Mouse (Mus musculus): ENCODE measurements around the gene Tox2. TPM values are rescaled to one million over a fixed set of nuclear protein-coding genes. Genes with fewer than 3 reads are reported as not detected.

Tox2 gene
- polyA plus RNA-seq, 1 experiment from 2014 or later = 1.8 TPM

DNA sequence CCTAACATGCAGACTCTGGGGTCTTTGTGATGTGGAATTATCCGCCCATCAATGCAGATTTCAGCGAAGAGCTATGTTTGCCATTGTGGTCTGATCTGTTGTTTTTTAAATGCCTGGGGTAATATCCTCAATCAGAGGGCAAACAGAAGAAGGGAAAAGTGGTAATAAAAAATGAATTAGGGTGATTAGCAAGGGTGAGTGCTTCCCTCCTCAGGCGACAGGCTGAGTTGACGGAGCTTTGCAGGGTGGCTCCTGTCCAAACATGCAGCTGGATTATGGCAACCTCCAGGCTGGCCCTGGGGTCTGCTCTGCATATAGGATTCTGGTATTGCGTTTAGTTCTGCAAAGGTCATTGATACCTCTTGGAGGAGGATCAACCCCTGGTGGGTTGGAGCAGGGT, 16.5 kb downstream of the Tox2 start:
- no peak overlapping the region for H3K27ac ChIP-seq (ENCODE audit: low read length)
- WGBS = 28% methylated on average over 5 of the region's 5 CpGs
- peaks cover 29% of the 10 kb centered on the region for H3K27me3 ChIP-seq (ENCODE audit: insufficient read depth, low read length)
- no peak overlapping the region for H3K9ac ChIP-seq (replicated peaks; ENCODE audit: low read length)
- no peak for ATAC-seq (ENCODE audit: low FRiP score, low TSS enrichment)
- H3K9me3 ChIP-seq (ENCODE audit: low read length) = no peaks in the 10 kb centered on the region
- no peaks in the 10 kb centered on the region for H3K4me1 ChIP-seq (ENCODE audit: insufficient read depth, low read length)
- no peaks in the 10 kb centered on the region for H3K36me3 ChIP-seq (ENCODE audit: insufficient read depth, low read length)
- no peak overlapping the region for H3K4me2 ChIP-seq (replicated peaks; ENCODE audit: low read depth, low read length)
- no peak overlapping the region for H3K4me3 ChIP-seq (ENCODE audit: low read length)

DNA sequence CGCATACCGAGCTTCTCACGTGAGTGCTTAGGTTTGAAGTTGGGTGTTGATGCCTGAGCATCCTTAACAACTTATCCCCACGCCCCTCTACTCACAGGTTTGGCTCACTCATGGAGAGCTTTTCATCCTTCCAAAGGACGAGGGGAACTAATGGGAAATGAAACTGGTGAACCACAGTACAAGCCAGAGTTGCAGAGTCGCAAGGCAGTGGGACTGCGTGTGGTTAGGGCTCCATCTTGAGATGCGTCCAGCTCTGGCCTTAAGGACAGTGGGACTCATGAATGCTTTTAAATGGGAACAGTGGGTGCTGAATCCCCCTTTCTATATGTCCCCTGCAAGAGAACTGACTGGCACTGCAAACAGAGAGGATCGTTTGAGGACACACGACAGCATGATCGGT, 17.8 kb downstream of the Tox2 start:
- ATAC-seq (ENCODE audit: low FRiP score, low TSS enrichment) = no peak
- Histone ChIP-seq H3K4me1 (ENCODE audit: insufficient read depth, low read length) (no peaks in the 10 kb centered on the region), H3K36me3 (ENCODE audit: insufficient read depth, low read length) (no peaks in the 10 kb centered on the region), H3K27me3 (ENCODE audit: insufficient read depth, low read length) (peaks cover 29% of the 10 kb centered on the region), H3K27ac (ENCODE audit: low read length) (no peak overlapping the region), H3K4me3 (ENCODE audit: low read length) (no peak overlapping the region), H3K4me2 (replicated peaks; ENCODE audit: low read depth, low read length) (no peak overlapping the region), H3K9me3 (ENCODE audit: low read length) (no peaks in the 10 kb centered on the region), H3K9ac (replicated peaks; ENCODE audit: low read length) (no peak overlapping the region)
- WGBS = 91% methylated on average over 11 of the region's 11 CpGs

DNA sequence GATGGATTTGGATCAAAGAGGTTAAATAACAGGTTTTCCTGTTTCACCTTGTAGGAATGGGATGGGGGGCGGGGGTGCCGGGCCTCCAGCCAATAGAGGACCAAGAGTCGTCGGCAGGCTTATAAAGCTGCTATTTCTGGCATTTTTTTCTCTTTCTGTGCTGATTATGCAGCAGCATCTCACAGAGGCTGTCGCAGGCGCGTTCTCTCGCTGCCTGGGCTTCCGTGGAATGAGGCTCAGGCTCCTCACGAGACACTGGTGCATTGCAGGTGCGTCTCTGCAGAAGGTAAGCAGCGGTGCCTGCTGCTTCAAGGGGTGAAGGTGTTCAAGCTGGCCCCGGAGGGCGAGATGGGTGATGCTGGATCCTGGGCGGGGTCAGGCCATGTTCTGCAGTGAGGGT, 22.4 kb downstream of the Tox2 start:
- H3K27ac ChIP-seq (ENCODE audit: low read length) = no peak overlapping the region
- ATAC-seq (ENCODE audit: low FRiP score, low TSS enrichment) = no peak
- H3K9me3 ChIP-seq (ENCODE audit: low read length) = no peaks in the 10 kb centered on the region
- peaks cover 25% of the 10 kb centered on the region for H3K27me3 ChIP-seq (ENCODE audit: insufficient read depth, low read length)
- no peaks in the 10 kb centered on the region for H3K4me1 ChIP-seq (ENCODE audit: insufficient read depth, low read length)
- no peak overlapping the region for H3K9ac ChIP-seq (replicated peaks; ENCODE audit: low read length)
- H3K4me2 ChIP-seq (replicated peaks; ENCODE audit: low read depth, low read length) = no peak overlapping the region
- no peak overlapping the region for H3K4me3 ChIP-seq (ENCODE audit: low read length)
- H3K36me3 ChIP-seq (ENCODE audit: insufficient read depth, low read length) = no peaks in the 10 kb centered on the region
- 78% methylated on average over 15 of the region's 15 CpGs for WGBS

DNA sequence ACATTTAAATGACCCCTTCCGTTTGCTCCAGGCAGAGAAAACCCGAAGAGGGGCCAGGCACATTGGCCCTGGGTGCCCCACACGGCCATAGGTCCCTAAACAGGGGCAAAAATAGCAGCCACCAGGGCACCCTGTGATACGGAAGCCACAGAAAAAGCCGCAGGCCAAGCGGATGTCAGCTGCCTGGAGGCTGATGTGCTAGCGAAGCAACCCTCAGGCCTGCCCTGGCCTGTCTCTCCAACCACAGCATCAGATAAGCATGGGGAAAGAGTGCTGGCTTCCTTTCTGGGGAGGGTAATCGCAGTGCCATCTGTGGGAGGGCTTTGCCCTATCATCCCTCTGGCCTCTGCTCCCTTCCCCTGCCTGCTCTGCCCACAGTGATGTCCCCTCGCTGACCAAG, 26.1 kb downstream of the Tox2 start:
- H3K9ac ChIP-seq (replicated peaks; ENCODE audit: low read length) = no peak overlapping the region
- no peak overlapping the region for H3K4me3 ChIP-seq (ENCODE audit: low read length)
- H3K4me1 ChIP-seq (ENCODE audit: insufficient read depth, low read length) = no peaks in the 10 kb centered on the region
- no peaks in the 10 kb centered on the region for H3K9me3 ChIP-seq (ENCODE audit: low read length)
- WGBS = 66% methylated on average over 9 of the region's 9 CpGs
- H3K27me3 ChIP-seq (ENCODE audit: insufficient read depth, low read length) = peaks cover 4% of the 10 kb centered on the region
- H3K36me3 ChIP-seq (ENCODE audit: insufficient read depth, low read length) = no peaks in the 10 kb centered on the region
- no peak for ATAC-seq (ENCODE audit: low FRiP score, low TSS enrichment)
- H3K4me2 ChIP-seq (replicated peaks; ENCODE audit: low read depth, low read length) = no peak overlapping the region
- no peak overlapping the region for H3K27ac ChIP-seq (ENCODE audit: low read length)

DNA sequence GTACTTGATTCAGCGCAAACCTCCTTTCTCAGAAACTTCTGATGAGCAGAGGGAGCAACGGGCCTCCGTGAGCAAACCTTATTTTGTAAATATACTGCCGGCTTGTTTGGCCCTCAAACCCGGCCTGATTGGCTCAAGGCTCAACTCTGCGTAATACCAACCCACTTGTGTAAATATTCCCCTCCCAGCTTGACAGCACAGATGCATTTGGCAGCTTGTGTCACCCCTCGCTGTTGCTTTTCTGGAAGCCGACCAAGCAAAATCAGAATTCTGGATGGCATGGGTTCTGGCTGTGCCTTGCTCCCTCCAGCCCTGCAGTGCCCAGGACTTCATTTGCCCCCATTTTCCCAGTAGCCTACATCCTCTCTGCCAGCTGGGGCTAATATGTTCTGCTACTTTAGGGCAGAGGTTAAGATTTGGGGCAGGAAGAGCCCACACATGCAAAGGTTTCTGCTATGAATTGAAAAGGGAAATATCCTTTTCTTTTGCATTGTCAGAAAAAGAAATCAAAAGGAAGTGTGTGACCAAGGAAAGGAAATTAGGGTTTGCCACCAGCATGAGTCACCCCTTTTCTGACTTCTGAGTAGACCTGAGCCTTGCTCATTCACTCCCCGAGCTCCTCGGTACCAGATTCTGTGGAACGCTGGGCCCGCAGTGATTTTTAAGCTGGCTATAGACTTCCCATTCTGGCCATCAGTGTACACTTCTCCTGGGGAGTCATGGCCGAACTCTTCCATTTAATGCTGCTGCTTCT, 29.0 kb downstream of the Tox2 start:
- Histone ChIP-seq H3K4me2 (replicated peaks; ENCODE audit: low read depth, low read length) (no peak overlapping the region), H3K4me3 (ENCODE audit: low read length) (no peak overlapping the region)

DNA sequence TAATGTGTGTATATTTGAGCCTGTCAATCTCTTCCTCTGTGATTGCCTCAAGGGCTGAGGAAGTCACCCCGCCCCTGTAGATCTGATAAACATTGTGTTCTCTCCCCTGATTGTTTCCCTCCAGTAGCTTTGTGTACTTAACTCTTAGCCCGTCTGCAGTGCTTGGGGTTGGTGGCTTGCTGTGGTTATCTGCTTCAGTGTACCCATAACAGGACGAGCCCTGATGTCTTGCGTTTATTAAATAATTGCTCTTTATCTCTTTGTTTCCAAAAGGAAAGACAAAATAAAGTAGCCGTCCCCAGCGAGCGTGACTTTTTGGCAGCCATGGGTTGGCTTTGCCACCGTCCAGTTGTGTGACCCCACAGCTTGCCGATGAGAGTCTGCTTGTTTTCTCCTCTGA, 30.7 kb downstream of the Tox2 start:
- WGBS = 73% methylated on average over 9 of the region's 9 CpGs
- H3K9ac ChIP-seq (replicated peaks; ENCODE audit: low read length) = no peak overlapping the region
- H3K36me3 ChIP-seq (ENCODE audit: insufficient read depth, low read length) = no peaks in the 10 kb centered on the region
- no peak for ATAC-seq (ENCODE audit: low FRiP score, low TSS enrichment)
- H3K4me1 ChIP-seq (ENCODE audit: insufficient read depth, low read length) = peaks cover 3% of the 10 kb centered on the region
- H3K4me3 ChIP-seq (ENCODE audit: low read length) = no peak overlapping the region
- no peak overlapping the region for H3K27ac ChIP-seq (ENCODE audit: low read length)
- H3K9me3 ChIP-seq (ENCODE audit: low read length) = no peaks in the 10 kb centered on the region
- H3K27me3 ChIP-seq (ENCODE audit: insufficient read depth, low read length) = peaks cover 3% of the 10 kb centered on the region
- H3K4me2 ChIP-seq (replicated peaks; ENCODE audit: low read depth, low read length) = no peak overlapping the region

More for the DNA sequence above, 29.0 kb downstream of the Tox2 start:
- Histone ChIP-seq H3K27ac (ENCODE audit: low read length) (no peak overlapping the region), H3K27me3 (ENCODE audit: insufficient read depth, low read length) (peaks cover 7% of the 10 kb centered on the region), H3K4me1 (ENCODE audit: insufficient read depth, low read length) (no peaks in the 10 kb centered on the region; the same call in 1 of the 2 replicates), H3K9me3 (ENCODE audit: low read length) (no peaks in the 10 kb centered on the region), H3K9ac (replicated peaks; ENCODE audit: low read length) (no peak overlapping the region), H3K36me3 (ENCODE audit: insufficient read depth, low read length) (no peaks in the 10 kb centered on the region)
- WGBS = 78% methylated on average over 13 of the region's 13 CpGs
- ATAC-seq (ENCODE audit: low FRiP score, low TSS enrichment) = no peak

DNA sequence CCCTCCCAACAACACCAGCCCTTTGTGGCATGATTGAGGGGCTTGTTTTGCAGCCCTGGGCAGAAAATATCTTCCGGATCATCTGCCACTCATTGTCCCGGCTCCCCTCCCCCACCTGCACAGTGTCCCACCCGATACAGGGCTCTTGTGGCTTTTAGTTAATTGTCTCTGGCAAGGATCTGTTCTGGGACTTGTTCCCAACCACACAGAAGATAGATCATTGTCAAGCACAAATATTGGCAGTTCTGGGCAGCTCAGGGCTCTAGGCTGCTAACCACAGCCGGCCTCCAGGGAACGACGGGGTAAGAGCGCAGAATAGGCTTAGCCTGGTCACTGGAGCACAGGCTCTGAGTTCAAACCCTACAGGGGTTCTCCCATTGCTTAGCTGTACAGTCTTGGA, 33.1 kb downstream of the Tox2 start:
- ATAC-seq (ENCODE audit: low FRiP score, low TSS enrichment) = no peak
- no peak overlapping the region for H3K9ac ChIP-seq (replicated peaks; ENCODE audit: low read length)
- H3K27me3 ChIP-seq (ENCODE audit: insufficient read depth, low read length) = peaks cover 3% of the 10 kb centered on the region
- no peak overlapping the region for H3K4me2 ChIP-seq (replicated peaks; ENCODE audit: low read depth, low read length)
- H3K36me3 ChIP-seq (ENCODE audit: insufficient read depth, low read length) = no peaks in the 10 kb centered on the region
- no peak overlapping the region for H3K27ac ChIP-seq (ENCODE audit: low read length)
- H3K9me3 ChIP-seq (ENCODE audit: low read length) = no peaks in the 10 kb centered on the region
- no peak overlapping the region for H3K4me3 ChIP-seq (ENCODE audit: low read length)
- peaks cover 3% of the 10 kb centered on the region for H3K4me1 ChIP-seq (ENCODE audit: insufficient read depth, low read length)
- WGBS = 59% methylated on average over 7 of the region's 7 CpGs

DNA sequence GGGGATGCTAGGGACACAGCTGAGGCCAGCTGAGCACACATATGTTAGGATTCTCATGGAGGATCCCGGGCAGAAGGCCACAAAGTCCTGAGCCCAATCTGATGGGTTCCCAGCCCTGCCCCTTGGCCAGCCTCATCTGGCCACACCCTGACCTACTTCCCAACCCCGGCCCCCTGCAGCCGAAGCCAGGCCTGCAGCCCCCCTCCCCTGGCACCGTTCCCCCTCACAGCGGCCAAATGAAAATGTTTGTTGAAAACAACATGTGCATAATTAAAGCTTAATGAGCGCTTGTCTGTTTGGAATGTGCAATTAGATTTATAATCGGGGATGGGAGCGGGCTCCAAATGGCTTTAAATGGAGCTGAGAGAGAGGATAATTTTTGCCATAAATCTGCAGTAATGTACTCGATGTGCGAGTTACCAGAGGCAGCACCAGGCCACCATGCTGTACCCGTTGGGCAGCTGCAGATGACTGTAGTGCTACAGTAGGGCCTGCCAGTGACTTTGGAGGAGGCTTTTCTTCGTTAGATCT, 35.1 kb downstream of the Tox2 start:
- H3K27me3 ChIP-seq (ENCODE audit: insufficient read depth, low read length) = peaks cover 3% of the 10 kb centered on the region

DNA sequence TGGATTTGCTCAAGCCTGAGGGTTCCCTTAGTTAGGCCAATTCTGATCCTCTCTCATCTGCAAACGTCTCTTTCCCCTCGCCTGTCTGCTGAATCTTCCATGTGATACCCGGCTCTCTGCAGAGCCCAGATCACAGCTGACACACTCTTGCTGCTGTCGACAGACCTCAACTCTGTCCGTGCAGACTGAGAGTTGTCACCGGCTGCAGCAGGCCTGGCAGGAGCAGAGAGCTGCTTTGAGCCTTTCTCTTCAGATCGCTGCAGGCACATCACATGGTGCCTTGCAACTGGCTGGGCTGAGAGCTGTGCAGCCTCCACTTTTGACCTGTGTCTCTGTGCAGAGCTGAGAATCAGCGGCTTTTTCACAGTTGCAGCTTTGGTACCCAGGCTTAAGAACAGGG, 37.0 kb downstream of the Tox2 start:
- 73% methylated on average over 8 of the region's 8 CpGs for WGBS
- H3K36me3 ChIP-seq (ENCODE audit: insufficient read depth, low read length) = no peaks in the 10 kb centered on the region
- no peak overlapping the region for H3K4me2 ChIP-seq (replicated peaks; ENCODE audit: low read depth, low read length)
- peaks cover 3% of the 10 kb centered on the region for H3K4me1 ChIP-seq (ENCODE audit: insufficient read depth, low read length)
- H3K4me3 ChIP-seq (ENCODE audit: low read length) = no peak overlapping the region
- no peaks in the 10 kb centered on the region for H3K9me3 ChIP-seq (ENCODE audit: low read length)
- H3K27ac ChIP-seq (ENCODE audit: low read length) = no peak overlapping the region
- no peak overlapping the region for H3K9ac ChIP-seq (replicated peaks; ENCODE audit: low read length)
- H3K27me3 ChIP-seq (ENCODE audit: insufficient read depth, low read length) = peaks cover 3% of the 10 kb centered on the region; the same call in 1 of the 2 replicates
- no peak for ATAC-seq (ENCODE audit: low FRiP score, low TSS enrichment)

More for the DNA sequence above, 35.1 kb downstream of the Tox2 start:
- Histone ChIP-seq H3K4me2 (replicated peaks; ENCODE audit: low read depth, low read length) (no peak overlapping the region), H3K9me3 (ENCODE audit: low read length) (no peaks in the 10 kb centered on the region), H3K36me3 (ENCODE audit: insufficient read depth, low read length) (no peaks in the 10 kb centered on the region), H3K9ac (replicated peaks; ENCODE audit: low read length) (no peak overlapping the region), H3K4me1 (ENCODE audit: insufficient read depth, low read length) (peaks cover 3% of the 10 kb centered on the region), H3K4me3 (ENCODE audit: low read length) (no peak overlapping the region), H3K27ac (ENCODE audit: low read length) (no peak overlapping the region)
- ATAC-seq (ENCODE audit: low FRiP score, low TSS enrichment) = 0 out of 2 replicates have a peak, but pooled peaks have one; percentile 27
- 68% methylated on average over 12 of the region's 12 CpGs for WGBS

DNA sequence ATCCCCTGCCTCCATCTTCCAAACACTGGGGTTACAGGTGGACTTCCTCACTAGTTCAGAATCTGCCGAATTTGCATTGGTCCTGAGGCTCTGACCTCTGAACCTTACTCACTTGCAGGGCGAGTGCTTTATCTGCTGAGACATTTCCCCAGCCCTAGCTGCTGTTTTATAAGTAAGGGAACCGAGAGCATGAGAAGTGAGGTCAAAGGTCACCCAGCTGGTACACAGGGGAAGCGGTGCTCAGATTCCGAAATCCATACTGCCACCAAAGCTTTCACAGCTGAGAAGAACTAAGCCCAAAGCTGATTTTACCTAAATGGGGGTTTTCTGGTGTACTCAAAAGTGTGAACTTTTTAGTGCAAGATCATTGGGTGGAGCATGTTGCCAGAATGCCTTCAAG, 38.9 kb downstream of the Tox2 start:
- Histone ChIP-seq H3K4me3 (ENCODE audit: low read length) (no peak overlapping the region), H3K27ac (ENCODE audit: low read length) (no peak overlapping the region), H3K36me3 (ENCODE audit: insufficient read depth, low read length) (no peaks in the 10 kb centered on the region), H3K27me3 (ENCODE audit: insufficient read depth, low read length) (no peaks in the 10 kb centered on the region; the same call in 1 of the 2 replicates), H3K4me1 (ENCODE audit: insufficient read depth, low read length) (peaks cover 3% of the 10 kb centered on the region; the same call in 1 of the 2 replicates), H3K9me3 (ENCODE audit: low read length) (no peaks in the 10 kb centered on the region), H3K9ac (replicated peaks; ENCODE audit: low read length) (no peak overlapping the region), H3K4me2 (replicated peaks; ENCODE audit: low read depth, low read length) (no peak overlapping the region)
- WGBS = 19% methylated on average over 5 of the region's 5 CpGs
- ATAC-seq (ENCODE audit: low FRiP score, low TSS enrichment) = no peak
